Mouse (Mus musculus) E14TG2a.4 (cell line): ENCODE data around the gene Wdr34.

Experiments used
- CTCF ChIP-seq: conservative IDR thresholded peaks from 2 replicates; pipeline ENCODE4 v1.5.1; 2014; ENCODE audit warnings: low read length
- NANOG ChIP-seq: IDR thresholded peaks from 2 replicates; pipeline ENCODE4 v1.6.1; 2014; ENCODE audit warnings: borderline replicate concordance, low read length, mixed read lengths

DNA sequence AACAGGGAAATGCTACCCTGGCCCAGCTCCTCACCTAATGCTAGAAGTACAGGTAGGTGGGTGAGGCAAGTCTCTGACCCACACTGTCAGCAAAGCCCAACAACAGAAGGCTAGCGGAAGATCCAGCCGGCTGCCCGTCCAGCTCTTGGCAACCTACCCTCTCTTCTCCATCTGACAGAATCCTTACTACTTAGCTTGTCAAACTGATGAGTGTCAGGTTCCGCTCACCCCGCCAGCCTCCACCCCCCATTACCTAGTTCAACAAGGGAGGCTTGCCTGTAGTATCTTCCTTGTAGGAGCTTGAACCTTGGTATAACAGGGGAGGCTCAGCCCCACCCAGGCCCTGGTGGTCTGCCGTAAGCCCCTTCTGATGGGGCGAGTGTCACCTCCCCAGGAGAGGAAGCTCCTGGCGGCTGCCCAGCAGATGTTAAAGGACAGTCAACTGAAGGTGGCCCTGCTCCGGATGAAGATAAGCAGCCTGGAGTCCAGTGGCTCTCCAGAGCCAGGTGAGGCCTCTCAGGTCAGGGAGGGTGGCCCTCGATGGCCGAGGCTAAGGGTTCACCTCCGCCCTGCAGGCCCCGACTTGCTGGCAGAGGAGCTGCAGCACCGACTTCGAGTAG is 31.6 kb upstream of the Wdr34 start:
- TF ChIP-seq CTCF: no peak
- TF ChIP-seq NANOG: no peak
